Mouse (Mus musculus): Measurements from ENCODE around the gene Sh2b3. TPM values are rescaled to one million over a fixed set of nuclear protein-coding genes. Genes with fewer than 3 reads are reported as not detected.

The Sh2b3 gene
- polyA plus RNA-seq, 2 experiments from 2014 or later = 9.8 to 11.6 TPM

DNA sequence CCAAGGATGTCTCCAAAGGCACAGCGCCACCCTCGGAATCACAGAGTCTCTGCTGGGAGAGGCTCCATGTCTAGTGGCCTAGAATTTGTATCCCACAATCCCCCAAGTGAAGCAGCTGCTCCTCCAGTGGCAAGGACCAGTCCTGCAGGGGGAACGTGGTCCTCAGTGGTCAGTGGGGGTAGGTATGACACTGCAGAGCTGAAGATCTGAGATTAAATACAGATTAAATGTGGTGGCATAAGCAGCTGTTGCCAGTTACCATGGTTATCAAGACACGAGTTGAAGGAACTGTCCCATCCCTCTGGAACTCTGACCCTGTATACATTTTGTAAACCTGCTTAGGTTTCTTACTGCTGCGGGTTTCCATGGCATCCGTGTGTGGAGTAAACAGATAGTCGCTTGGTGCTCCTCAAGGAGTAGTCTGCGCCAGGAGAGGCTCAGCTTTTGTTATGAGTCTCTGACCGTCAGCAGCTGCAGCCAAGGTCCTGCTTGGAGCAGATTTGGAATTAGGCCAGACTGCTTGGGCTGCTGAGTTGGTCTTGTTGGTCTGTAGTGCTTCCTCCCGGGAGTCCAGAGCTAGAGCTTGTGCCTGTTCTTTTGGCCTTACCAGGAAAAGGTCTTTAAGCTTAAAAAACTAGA is 53.5 kb downstream of the Sh2b3 start:
- ATAC-seq = no peak

- no peak for ATAC-seq
These were observed 55.0 kb downstream of the Sh2b3 start for GRCm38 (mm10) chr5:121782467-121782866.

DNA sequence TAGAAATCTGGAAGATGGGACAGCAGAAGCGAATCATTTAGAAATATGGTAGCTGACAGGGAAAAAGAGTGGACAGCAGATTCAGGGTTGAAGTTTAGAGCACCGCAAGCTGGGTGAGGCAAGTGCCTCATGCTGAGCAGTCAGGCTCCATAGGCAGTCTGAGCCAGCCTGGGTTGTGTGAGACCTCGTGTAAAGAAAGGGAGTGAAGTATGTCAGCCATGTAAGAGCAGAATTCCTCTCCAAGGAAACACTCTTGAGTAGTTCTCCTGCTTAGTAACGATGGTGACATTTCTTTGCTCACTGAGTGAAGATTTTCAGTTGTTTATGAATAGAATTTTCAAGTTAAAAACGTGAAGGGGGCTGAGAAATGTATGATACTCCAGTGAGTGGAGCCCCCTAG is 57.3 kb downstream of the Sh2b3 start:
- no peak for ATAC-seq

GRCm38 (mm10) chr5:121778485-121779119 is 58.8 kb downstream of the Sh2b3 start:
- no peak for ATAC-seq

DNA sequence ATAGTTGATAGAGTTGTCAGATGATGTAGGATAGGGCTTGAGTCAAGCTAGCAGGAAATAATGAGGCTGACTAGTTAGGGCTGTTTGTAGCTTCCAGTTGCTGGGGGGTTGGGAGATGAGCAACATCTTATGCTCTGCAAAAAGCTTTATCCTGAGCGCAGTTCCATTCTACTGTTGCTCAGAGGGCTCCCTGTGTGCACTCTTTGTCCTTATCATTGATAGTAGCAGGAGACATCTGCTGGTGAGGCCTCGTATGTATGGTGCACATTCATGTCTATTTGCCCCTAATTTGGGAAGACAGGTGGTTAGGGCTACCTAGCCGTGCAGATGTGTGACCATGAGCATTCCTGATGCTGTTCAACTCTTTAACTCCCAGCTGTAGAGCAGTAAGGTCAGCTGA is 65.8 kb downstream of the Sh2b3 start:
- no peak for ATAC-seq

GRCm38 (mm10) chr5:121769827-121770226 is 67.6 kb downstream of the Sh2b3 start:
- no peak for ATAC-seq

GRCm38 (mm10) chr5:121767564-121767963 is 69.9 kb downstream of the Sh2b3 start:
- ATAC-seq = no peak

- no peak for ATAC-seq
These were observed 71.2 kb downstream of the Sh2b3 start for GRCm38 (mm10) chr5:121766038-121766773.

Other genes with a start within 250 kb of the Sh2b3 start
- 10 to 100 TPM in 1 of 2 experiments, 1 to 10 TPM in 1; 7.1 to 11.2 TPM for gene Aldh2, start 243.8 kb downstream of the Sh2b3 start, polyA plus RNA-seq (2017; shearing (Covaris generic))
- gene Acad12, start 218.7 kb downstream of the Sh2b3 start, polyA plus RNA-seq (2017; shearing (Covaris generic)) = 1 to 10 TPM; 1.2 TPM
- 1 to 10 TPM; 2.3 to 6.0 TPM for gene Acad10, start 177.1 kb downstream of the Sh2b3 start, polyA plus RNA-seq (2017; shearing (Covaris generic))
- 10 to 100 TPM; 11.5 to 14.1 TPM for gene Brap, start 177.1 kb downstream of the Sh2b3 start, polyA plus RNA-seq (2017; shearing (Covaris generic))
- gene Atxn2, start 126.3 kb downstream of the Sh2b3 start, polyA plus RNA-seq (2017; shearing (Covaris generic)) = 10 to 100 TPM; 22.6 to 27.5 TPM
- 1 to 10 TPM in 1 of 2 experiments, under 1 TPM in 1; 0.60 to 1.2 TPM for gene Pheta1, start 11.3 kb upstream of the Sh2b3 start, polyA plus RNA-seq (2017; shearing (Covaris generic))
- gene Cux2, start 212.5 kb upstream of the Sh2b3 start, polyA plus RNA-seq (2017; shearing (Covaris generic)) = under 1 TPM in 1 of 2 experiments, not detected in 1; 0.13 TPM